Mouse (Mus musculus) lung, postnatal 0 days (tissue): Measurements from ENCODE around the gene Pask. TPM values are rescaled to one million over a fixed set of nuclear protein-coding genes. Genes with fewer than 3 reads are reported as not detected.

Experiments
- ATAC-seq: fragments of 200-750 bp; cut with Nextera tagmentation; 2 replicates; pipeline ENCODE4 v1.8.0; 2017; ENCODE audit warnings: moderate library complexity
- DNase-seq: peaks from one replicate; pipeline ENCODE4 v3.0.0-alpha.2; 2016; ENCODE audit warnings: low spot score
- H3K27ac ChIP-seq: fragments of 300-500 bp; sonication (generic); 2 replicates; pipeline ENCODE4 v1.5.1; 2014; ENCODE audit warnings: antibody characterized with exemption, mild to moderate bottlenecking, low read length, mixed read lengths
- H3K27me3 ChIP-seq: fragments of 300-500 bp; sonication (generic); replicated peaks from 2 replicates; pipeline ENCODE4 v1.6.1; 2014; ENCODE audit warnings: low read length, mixed read lengths; ENCODE audit not compliant: insufficient read depth
- H3K36me3 ChIP-seq: fragments of 300-500 bp; sonication (generic); 2 replicates; pipeline ENCODE4 v1.6.1; 2014; ENCODE audit warnings: low read length, mixed read lengths; ENCODE audit not compliant: insufficient read depth
- H3K4me1 ChIP-seq: fragments of 300-500 bp; sonication (generic); 2 replicates; pipeline ENCODE4 v1.6.1; 2014; ENCODE audit warnings: antibody characterized with exemption, low read depth, low read length, mixed read lengths; ENCODE audit not compliant: insufficient read depth
- H3K4me2 ChIP-seq: fragments of 300-500 bp; sonication (generic); replicated peaks from 2 replicates; pipeline ENCODE4 v1.6.1; 2014; ENCODE audit warnings: low read depth, mild to moderate bottlenecking, low read length, moderate library complexity, mixed read lengths
- H3K4me3 ChIP-seq: fragments of 300-500 bp; sonication (generic); 2 replicates; pipeline ENCODE4 v1.5.1; 2014; ENCODE audit warnings: low read depth, low read length
- H3K9ac ChIP-seq: fragments of 300-500 bp; sonication (generic); replicated peaks from 2 replicates; pipeline ENCODE4 v1.6.1; 2014; ENCODE audit warnings: low read depth, mild to moderate bottlenecking
- H3K9me3 ChIP-seq: fragments of 300-500 bp; sonication (generic); 2 replicates; pipeline ENCODE4 v1.6.1; 2016; ENCODE audit warnings: low read length, mixed read lengths
- CTCF ChIP-seq: IDR thresholded peaks from 2 replicates; pipeline ENCODE4 v1.5.1; 2016; ENCODE audit warnings: antibody characterized with exemption, mild to moderate bottlenecking
- EP300 ChIP-seq: IDR thresholded peaks from 2 replicates; pipeline ENCODE4 v1.6.1; 2016; ENCODE audit warnings: antibody characterized with exemption, mild to moderate bottlenecking, control low read depth
- WGBS: fragments of 180-500 bp; shearing (Covaris S2); extraction: QIAGEN DNeasy Blood & Tissue Kit; methylation state at CpG from one replicate; pipeline ENCODE4 v1.1.7; 2014; 5-methylcytosine and 5-hydroxymethylcytosine counted together
- polyA plus RNA-seq: library from polyadenylated mRNA; unstranded; fragments of >200 nt; fragmentation: Nextera tagmentation; extraction: Ambion mirVana; gene quantifications from 2 replicates; pipeline ENCODE4 v1.2.1, GENCODE M21; 2015

Pask gene
- polyA plus RNA-seq, 1 experiment from 2014 or later, result 1.4 TPM

GRCm38 (mm10) chr1:93292006-93292405 lies 51.3 kb downstream of the Pask start:
- Histone ChIP-seq H3K36me3 (no peaks in the 10 kb centered on the region; the same call in 1 of the 2 replicates), H3K4me1 (no peaks in the 10 kb centered on the region), H3K9me3 (no peaks in the 10 kb centered on the region), H3K27me3 (no peaks in the 10 kb centered on the region), H3K4me2 (no peak overlapping the region), H3K4me3 (no peak overlapping the region), H3K27ac (no peak overlapping the region), H3K9ac (no peak overlapping the region)
- TF ChIP-seq EP300 (no peak), CTCF (no peak)
- DNase-seq (no peak), ATAC-seq (no peak)
- 77% methylated on average over 8 of the region's 8 CpGs for WGBS

- H3K4me3 ChIP-seq, result no peak overlapping the region
- no peaks in the 10 kb centered on the region for H3K27me3 ChIP-seq
- H3K27ac ChIP-seq, result no peak overlapping the region
- no peaks in the 10 kb centered on the region for H3K4me1 ChIP-seq
- ATAC-seq, result no peak
- 96% methylated on average over 1 of the region's 1 CpGs for WGBS
- no peaks in the 10 kb centered on the region; the same call in 1 of the 2 replicates for H3K36me3 ChIP-seq
- H3K9me3 ChIP-seq, result no peaks in the 10 kb centered on the region
- no peak for DNase-seq
- no peak overlapping the region for H3K4me2 ChIP-seq
- H3K9ac ChIP-seq, result no peak overlapping the region
- no peak for TF ChIP-seq CTCF
- no peak for TF ChIP-seq EP300
These were observed 51.7 kb downstream of the Pask start for GRCm38 (mm10) chr1:93291591-93291990.

DNA sequence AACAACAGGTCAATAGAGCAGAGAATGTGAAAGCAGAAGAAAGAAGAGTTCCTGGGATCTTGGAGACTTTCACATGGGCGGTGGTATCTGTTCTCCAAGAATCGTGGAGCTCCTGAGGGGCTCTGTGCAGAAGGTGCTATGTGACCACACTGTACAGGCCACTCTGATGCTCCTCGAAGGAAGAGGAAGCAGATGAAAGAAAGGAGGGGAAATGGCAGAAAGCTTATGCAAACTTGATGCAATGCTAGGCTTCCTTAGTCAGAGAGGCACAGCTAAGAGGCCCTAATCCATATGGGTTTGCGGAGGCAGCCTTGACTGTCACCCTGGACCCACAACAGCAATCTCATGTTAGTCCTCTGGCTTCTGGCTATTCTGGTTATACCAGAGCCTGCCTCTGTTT lies 52.3 kb downstream of the Pask start:
- H3K4me1 ChIP-seq, result no peaks in the 10 kb centered on the region
- ATAC-seq (no peak), DNase-seq (no peak)
- H3K27ac ChIP-seq, result no peak overlapping the region
- no peaks in the 10 kb centered on the region for H3K27me3 ChIP-seq
- H3K9ac ChIP-seq, result no peak overlapping the region
- 63% methylated on average over 4 of the region's 4 CpGs for WGBS
- peaks cover under 1% of the 10 kb centered on the region; the same call in 1 of the 2 replicates for H3K36me3 ChIP-seq
- TF ChIP-seq CTCF (no peak), EP300 (no peak)
- H3K4me2 ChIP-seq, result no peak overlapping the region
- no peaks in the 10 kb centered on the region for H3K9me3 ChIP-seq
- H3K4me3 ChIP-seq, result no peak overlapping the region

DNA sequence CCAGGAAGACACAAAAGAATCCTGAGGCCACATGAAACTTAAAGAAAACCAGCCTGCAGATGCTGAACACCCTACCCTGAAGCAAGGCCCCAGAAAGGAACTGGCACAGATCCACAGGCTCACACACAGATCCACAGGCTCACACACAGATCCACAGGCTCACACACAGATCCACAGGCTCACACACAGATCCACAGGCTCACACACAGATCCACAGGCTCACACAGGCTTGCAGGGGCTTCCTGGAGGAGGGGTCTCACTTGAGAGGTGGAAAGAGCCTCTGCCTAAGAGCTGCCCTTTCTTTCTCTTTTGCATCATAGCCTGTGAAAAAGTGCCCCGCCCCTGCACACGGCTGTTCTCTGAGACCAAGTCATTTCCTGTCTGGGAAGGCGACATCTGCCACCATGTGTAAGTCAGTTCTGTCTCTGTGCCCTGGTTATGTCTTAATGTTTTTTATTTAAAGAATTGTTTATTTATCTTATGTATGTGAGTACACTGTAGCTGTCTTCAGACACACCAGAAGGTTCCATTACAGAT lies 53.5 kb downstream of the Pask start:
- Histone ChIP-seq H3K9me3 (no peaks in the 10 kb centered on the region), H3K9ac (no peak overlapping the region), H3K27me3 (no peaks in the 10 kb centered on the region), H3K4me3 (no peak overlapping the region), H3K27ac (no peak overlapping the region), H3K4me1 (no peaks in the 10 kb centered on the region), H3K36me3 (peaks cover 8% of the 10 kb centered on the region; the same call in 1 of the 2 replicates), H3K4me2 (no peak overlapping the region)
- DNase-seq (peak; percentile 13), ATAC-seq (no peak)
- TF ChIP-seq CTCF (no peak), EP300 (no peak)
- WGBS, result 38% methylated on average over 3 of the region's 3 CpGs

DNA sequence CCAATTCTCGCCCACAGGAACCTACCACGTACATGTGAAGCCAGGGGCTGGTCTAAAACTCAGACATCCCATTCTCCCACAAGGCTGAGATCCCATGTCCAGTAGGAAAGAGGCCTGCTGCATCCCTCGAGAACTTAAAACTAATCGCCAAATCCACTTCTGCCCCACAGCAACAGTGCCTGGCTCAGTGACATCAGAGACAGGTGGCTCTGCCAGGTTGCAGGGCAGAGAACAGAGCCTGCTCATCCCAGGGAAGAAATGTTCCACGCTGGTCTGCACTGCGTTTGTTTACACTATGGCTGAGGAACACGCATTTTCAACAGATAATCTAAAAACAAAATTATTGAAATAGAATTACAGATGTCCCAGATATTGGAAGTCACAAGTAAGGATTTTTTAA lies 66.2 kb downstream of the Pask start:
- H3K27ac ChIP-seq, result no peak overlapping the region
- no peak for ATAC-seq
- WGBS, result 60% methylated on average over 7 of the region's 7 CpGs

DNA sequence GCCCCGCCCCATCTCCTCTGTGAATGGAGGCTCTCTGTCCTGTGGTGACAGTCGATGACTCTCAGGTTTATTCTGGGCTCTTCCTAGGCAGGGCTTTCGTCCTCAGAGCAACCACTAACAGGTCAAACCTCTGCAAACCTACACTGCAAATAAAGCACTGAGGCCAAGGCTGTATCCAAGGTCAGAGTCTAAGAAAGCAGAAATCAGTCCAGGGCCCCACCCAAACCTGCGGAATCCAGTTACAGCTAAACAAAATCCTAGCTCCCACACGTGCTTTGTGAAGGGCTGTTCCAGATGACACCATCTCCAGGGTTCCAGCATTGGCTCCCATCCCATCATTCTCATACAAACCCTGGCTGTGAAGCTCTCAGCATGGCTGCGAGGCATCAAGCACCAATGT lies 67.7 kb downstream of the Pask start:
- Histone ChIP-seq H3K27me3 (no peaks in the 10 kb centered on the region), H3K9me3 (no peaks in the 10 kb centered on the region), H3K4me2 (no peak overlapping the region), H3K4me1 (no peaks in the 10 kb centered on the region), H3K36me3 (no peaks in the 10 kb centered on the region), H3K27ac (no peak overlapping the region), H3K4me3 (no peak overlapping the region), H3K9ac (no peak overlapping the region)
- WGBS, result 66% methylated on average over 6 of the region's 6 CpGs
- TF ChIP-seq EP300 (no peak), CTCF (no peak)
- ATAC-seq (no peak), DNase-seq (no peak)

More for the DNA sequence above, 66.2 kb downstream of the Pask start:
- no peak overlapping the region for H3K4me2 ChIP-seq
- TF ChIP-seq CTCF, result no peak
- TF ChIP-seq EP300, result no peak
- H3K4me1 ChIP-seq, result no peaks in the 10 kb centered on the region
- no peaks in the 10 kb centered on the region for H3K27me3 ChIP-seq
- DNase-seq, result no peak
- no peak overlapping the region for H3K4me3 ChIP-seq
- H3K9ac ChIP-seq, result no peak overlapping the region
- H3K9me3 ChIP-seq, result no peaks in the 10 kb centered on the region
- no peaks in the 10 kb centered on the region for H3K36me3 ChIP-seq

- Histone ChIP-seq H3K4me1 (no peaks in the 10 kb centered on the region), H3K27me3 (no peaks in the 10 kb centered on the region), H3K27ac (no peak overlapping the region), H3K9me3 (no peaks in the 10 kb centered on the region), H3K36me3 (no peaks in the 10 kb centered on the region), H3K4me3 (no peak overlapping the region), H3K4me2 (no peak overlapping the region), H3K9ac (no peak overlapping the region)
- peak; percentile 26; the same call in 1 of the 2 replicates for ATAC-seq
- 3% methylated on average over 15 of the region's 16 CpGs for WGBS
- peak; percentile 54 for DNase-seq
- TF ChIP-seq CTCF, result no peak
- TF ChIP-seq EP300, result no peak
These were observed 70.9 kb downstream of the Pask start for GRCm38 (mm10) chr1:93272409-93272821.
